Mouse (Mus musculus): ENCODE data around the gene Homer2.

Homer2 gene

GRCm38 (mm10) chr7:81647959-81648358 lies 59.4 kb downstream of the Homer2 start:
- DNase-seq, result no peak

- DNase-seq, result no peak
These were observed 62.6 kb downstream of the Homer2 start for GRCm38 (mm10) chr7:81644551-81645235.

GRCm38 (mm10) chr7:81641101-81641500 lies 66.2 kb downstream of the Homer2 start:
- DNase-seq, result no peak

GRCm38 (mm10) chr7:81632586-81632985 lies 74.7 kb downstream of the Homer2 start:
- no peak for DNase-seq

- no peak for DNase-seq
These were observed 76.1 kb downstream of the Homer2 start for GRCm38 (mm10) chr7:81631261-81631660.

GRCm38 (mm10) chr7:81626460-81626859 lies 80.9 kb downstream of the Homer2 start:
- DNase-seq, result no peak

- no peak for DNase-seq
These were observed 83.6 kb downstream of the Homer2 start for GRCm38 (mm10) chr7:81623767-81624166.

- no peak for DNase-seq
These were observed 84.5 kb downstream of the Homer2 start for GRCm38 (mm10) chr7:81622793-81623192.

GRCm38 (mm10) chr7:81615031-81615430 lies 92.3 kb downstream of the Homer2 start:
- DNase-seq, result no peak

GRCm38 (mm10) chr7:81612856-81613635 lies 94.3 kb downstream of the Homer2 start:
- DNase-seq, result no peak

- no peak for DNase-seq
These were observed 97.2 kb downstream of the Homer2 start for GRCm38 (mm10) chr7:81610125-81610524.

- no peak for DNase-seq
These were observed 100.9 kb downstream of the Homer2 start for GRCm38 (mm10) chr7:81606452-81606851.

GRCm38 (mm10) chr7:81605489-81605888 lies 101.8 kb downstream of the Homer2 start:
- DNase-seq, result no peak

GRCm38 (mm10) chr7:81604991-81605390 lies 102.3 kb downstream of the Homer2 start:
- no peak for DNase-seq

GRCm38 (mm10) chr7:81599379-81600280 lies 107.7 kb downstream of the Homer2 start:
- no peak for DNase-seq

GRCm38 (mm10) chr7:81597660-81598059 lies 109.7 kb downstream of the Homer2 start:
- DNase-seq, result no peak

GRCm38 (mm10) chr7:81596086-81596485 lies 111.2 kb downstream of the Homer2 start:
- DNase-seq, result no peak

- no peak for DNase-seq
These were observed 112.3 kb downstream of the Homer2 start for GRCm38 (mm10) chr7:81595056-81595455.

- no peak for DNase-seq
These were observed 113.9 kb downstream of the Homer2 start for GRCm38 (mm10) chr7:81593387-81593786.

GRCm38 (mm10) chr7:81592686-81593085 lies 114.6 kb downstream of the Homer2 start:
- DNase-seq, result no peak

GRCm38 (mm10) chr7:81587238-81587637 lies 120.1 kb downstream of the Homer2 start:
- DNase-seq, result no peak

GRCm38 (mm10) chr7:81585326-81585725 lies 122.0 kb downstream of the Homer2 start:
- no peak for DNase-seq

- no peak for DNase-seq
These were observed 123.8 kb downstream of the Homer2 start for GRCm38 (mm10) chr7:81583512-81583911.
